Mouse (Mus musculus) liver, embryonic 14.5 days (tissue): ENCODE data around the gene Rabep2. TPM values are rescaled to one million over a fixed set of nuclear protein-coding genes. Genes with fewer than 3 reads are reported as not detected.

Experiments
- ATAC-seq: fragments of 200-750 bp; cut with Nextera tagmentation; 2 replicates; pipeline ENCODE4 v1.8.0; 2017; ENCODE audit warnings: moderate number of reproducible peaks, mild to moderate bottlenecking, moderate library complexity; ENCODE audit not compliant: insufficient read depth
- DNase-seq, 3 experiments: peaks; one replicate each; pipeline ENCODE4 v3.0.0-alpha.2; 2012 to 2013; ENCODE audit warnings: low read depth in 3 of 3, low spot score in 3 of 3
- H3K27ac ChIP-seq: fragments of 300-500 bp; sonication (generic); 2 replicates; pipeline ENCODE4 v1.5.1; 2014; ENCODE audit warnings: moderate library complexity, mild to moderate bottlenecking, control low read depth, inconsistent platforms
- H3K27me3 ChIP-seq: fragments of 300-500 bp; sonication (generic); 2 replicates; pipeline ENCODE4 v1.6.1; 2014; ENCODE audit warnings: mild to moderate bottlenecking, low read length, moderate library complexity; ENCODE audit not compliant: control insufficient read depth, insufficient read depth
- H3K36me3 ChIP-seq: fragments of 300-500 bp; sonication (generic); replicated peaks from 2 replicates; pipeline ENCODE4 v1.6.1; 2014; ENCODE audit warnings: low read depth; ENCODE audit not compliant: control insufficient read depth, insufficient read depth
- H3K4me1 ChIP-seq, 2 experiments: fragments of 200-500 bp in 1 of 2; fragments of 300-500 bp in 1 of 2; sonication (generic) in 1 of 2; replicated peaks; 2 replicates each; pipeline ENCODE4 v1.6.1; 2012 to 2014; ENCODE audit warnings: antibody characterized with exemption in 1 of 2, inconsistent platforms in 1 of 2, low read length in 1 of 2; ENCODE audit not compliant: control insufficient read depth in 2 of 2, insufficient read depth in 2 of 2
- H3K4me2 ChIP-seq: fragments of 300-500 bp; sonication (generic); 2 replicates; pipeline ENCODE4 v1.6.1; 2014; ENCODE audit warnings: low read depth, mild to moderate bottlenecking, control low read depth, moderate library complexity
- H3K4me3 ChIP-seq, 2 experiments: fragments of 200-500 bp in 1 of 2; fragments of 300-500 bp in 1 of 2; sonication (generic) in 1 of 2; 2 replicates each; pipeline ENCODE4 v1.5.1; 2012 to 2014; ENCODE audit warnings: low read depth in 2 of 2, low read length in 2 of 2, mild to moderate bottlenecking in 2 of 2, control low read depth in 1 of 2, inconsistent platforms in 1 of 2, moderate library complexity in 1 of 2; ENCODE audit not compliant: insufficient read depth in 1 of 2
- H3K9ac ChIP-seq: fragments of 300-500 bp; sonication (generic); replicated peaks from 2 replicates; pipeline ENCODE4 v1.6.1; 2014; ENCODE audit warnings: mild to moderate bottlenecking, control low read depth, moderate library complexity
- H3K9me3 ChIP-seq: fragments of 300-500 bp; sonication (generic); 2 replicates; pipeline ENCODE4 v1.6.1; 2016; ENCODE audit warnings: low read length, mixed read lengths; ENCODE audit not compliant: control insufficient read depth
- CTCF ChIP-seq: IDR thresholded peaks from 2 replicates; pipeline ENCODE4 v1.5.1; 2016; ENCODE audit warnings: antibody characterized with exemption, low read depth, control low read depth
- EP300 ChIP-seq: IDR thresholded peaks from 2 replicates; pipeline ENCODE4 v1.6.1; 2016; ENCODE audit warnings: antibody characterized with exemption, low read depth
- WGBS: fragments of 180-500 bp; shearing (Covaris S2); extraction: QIAGEN DNeasy Blood & Tissue Kit; methylation state at CpG from one replicate; pipeline ENCODE4 v1.1.7; 2014; ENCODE audit not compliant: insufficient replicate concordance; 5-methylcytosine and 5-hydroxymethylcytosine counted together
- polyA plus RNA-seq, 2 experiments: library from polyadenylated mRNA; depleted of rRNA in 1 of 2; stranded (reverse) in 1 of 2; unstranded in 1 of 2; fragments of >200 nt; fragmentation: Nextera tagmentation in 1 of 2; extraction: Ambion mirVana in 1 of 2; gene quantifications; 2 replicates each; pipeline versions ENCODE4 v1.2.1 to v1.2.3; 2012 to 2014

Rabep2 gene
- polyA plus RNA-seq, 2 experiments, result 4.4 to 4.6 TPM

GRCm38 (mm10) chr7:126449991-126450390, 21.4 kb downstream of the Rabep2 start:
- H3K36me3 ChIP-seq, result no peaks in the 10 kb centered on the region
- no peaks in the 10 kb centered on the region for H3K4me1 ChIP-seq
- DNase-seq, result no peak
- no peak overlapping the region for H3K4me2 ChIP-seq
- 84% methylated on average over 18 of the region's 18 CpGs for WGBS
- no peaks in the 10 kb centered on the region for H3K27me3 ChIP-seq
- no peak for ATAC-seq
- no peak overlapping the region for H3K4me3 ChIP-seq
- H3K9ac ChIP-seq, result no peak overlapping the region
- no peak for TF ChIP-seq CTCF
- no peak for TF ChIP-seq EP300
- H3K9me3 ChIP-seq, result no peaks in the 10 kb centered on the region
- H3K27ac ChIP-seq, result no peak overlapping the region

- WGBS, result 72% methylated on average over 6 of the region's 6 CpGs
- H3K9ac ChIP-seq, result no peak overlapping the region
- H3K4me3 ChIP-seq, result no peak overlapping the region
- no peaks in the 10 kb centered on the region for H3K36me3 ChIP-seq
- TF ChIP-seq CTCF (no peak), EP300 (no peak)
- H3K27ac ChIP-seq, result no peak overlapping the region
- DNase-seq, result no peak
- no peaks in the 10 kb centered on the region for H3K27me3 ChIP-seq
- no peaks in the 10 kb centered on the region for H3K4me1 ChIP-seq
- ATAC-seq, result no peak
- H3K4me2 ChIP-seq, result no peak overlapping the region
- H3K9me3 ChIP-seq, result no peaks in the 10 kb centered on the region
Measured at GRCm38 (mm10) chr7:126450641-126451040, 22.1 kb downstream of the Rabep2 start.

GRCm38 (mm10) chr7:126452244-126452643, 23.7 kb downstream of the Rabep2 start:
- TF ChIP-seq EP300, result no peak
- TF ChIP-seq CTCF, result no peak
- Histone ChIP-seq H3K27me3 (no peaks in the 10 kb centered on the region), H3K27ac (no peak overlapping the region), H3K4me1 (no peaks in the 10 kb centered on the region), H3K4me2 (no peak overlapping the region), H3K9ac (no peak overlapping the region), H3K9me3 (no peaks in the 10 kb centered on the region), H3K36me3 (no peaks in the 10 kb centered on the region), H3K4me3 (no peak overlapping the region)
- ATAC-seq, result no peak
- no peak for DNase-seq
- 71% methylated on average over 3 of the region's 3 CpGs for WGBS

- ATAC-seq (no peak), DNase-seq (no peak)
- Histone ChIP-seq H3K4me3 (no peak overlapping the region), H3K9me3 (no peaks in the 10 kb centered on the region), H3K4me2 (no peak overlapping the region), H3K27me3 (no peaks in the 10 kb centered on the region), H3K36me3 (no peaks in the 10 kb centered on the region), H3K27ac (no peak overlapping the region), H3K9ac (no peak overlapping the region), H3K4me1 (no peaks in the 10 kb centered on the region)
- TF ChIP-seq CTCF, result no peak
- TF ChIP-seq EP300, result no peak
- WGBS, result 43% methylated on average over 7 of the region's 7 CpGs
Measured at GRCm38 (mm10) chr7:126453861-126454260, 25.3 kb downstream of the Rabep2 start.

- no peaks in the 10 kb centered on the region for H3K9me3 ChIP-seq
- TF ChIP-seq EP300 (no peak), CTCF (no peak)
- no peak overlapping the region for H3K4me3 ChIP-seq
- H3K4me2 ChIP-seq, result no peak overlapping the region
- 57% methylated on average over 2 of the region's 2 CpGs for WGBS
- no peak overlapping the region for H3K27ac ChIP-seq
- H3K27me3 ChIP-seq, result no peaks in the 10 kb centered on the region
- no peak overlapping the region for H3K9ac ChIP-seq
- no peak for DNase-seq
- ATAC-seq, result no peak
- no peaks in the 10 kb centered on the region for H3K36me3 ChIP-seq
- H3K4me1 ChIP-seq, result no peaks in the 10 kb centered on the region
Measured at GRCm38 (mm10) chr7:126455242-126455641, 26.7 kb downstream of the Rabep2 start.
